24 mouse cellular contexts compared by ENCODE assay signal in the genomic region with DNA sequence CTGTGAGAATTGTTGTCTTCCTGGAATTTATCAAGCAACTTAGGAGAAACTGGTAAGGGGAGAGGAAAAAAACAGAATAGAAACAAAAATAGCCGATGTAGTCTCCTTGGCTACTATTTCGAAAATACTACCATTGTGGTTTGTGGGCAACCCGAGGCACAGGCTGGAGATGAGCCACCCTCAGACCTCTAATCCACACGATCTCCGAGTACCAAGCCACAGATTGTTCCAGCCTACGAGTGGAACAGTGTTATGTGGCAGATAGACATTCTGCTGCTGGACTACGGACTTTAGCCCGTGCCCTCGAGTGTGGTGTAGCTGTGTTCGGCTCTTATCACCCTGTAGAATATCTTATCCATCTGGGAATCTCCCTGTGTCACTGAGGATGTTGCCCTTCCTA.
DNase-seq lines count a peak whose midpoint lies in the region; ATAC-seq and TF ChIP-seq lines count a peak whose summit lies in the region.
"Had no signal": no experiment of that assay in that cellular context is flagged by ENCODE, and none has a peak within 500 bp of the region (broad histone marks: within the 10 kb centered on the region; RNA-seq: fewer than 3 reads in every experiment).

No protein-coding gene starts in this region.

- H3K4me3 ChIP-seq in lung, adult 2 months (replicated peaks; ENCODE audit: extremely low read depth, low read depth, low read length) = no peak overlapping the region
- H3K4me3 ChIP-seq in megakaryocyte, embryonic 14.5 days (replicated peaks) = peak overlapping the region; percentile 66
- H3K4me3 ChIP-seq in midbrain, embryonic 13.5 days (replicated peaks) = no peak overlapping the region
- H3K4me3 ChIP-seq: forebrain, embryonic 12.5 days; gastrocnemius, adult 2 months; heart, embryonic 13.5 days; limb, embryonic 13.5 days; liver, embryonic 13.5 days; midbrain, embryonic 12.5 days had no signal

- TF ChIP-seq CTCF in lung, adult 2 months (IDR thresholded peaks at IDR 0.05; ENCODE audit: insufficient read depth, low read length) = no peak

- peaks cover 7% of the 10 kb centered on the region for H3K36me3 ChIP-seq in megakaryocyte, embryonic 14.5 days (replicated peaks; ENCODE audit: low read length)
- no peaks in the 10 kb centered on the region for H3K36me3 ChIP-seq in midbrain, embryonic 13.5 days
- H3K36me3 ChIP-seq: forebrain, embryonic 12.5 days; G1E; heart, embryonic 13.5 days; limb, embryonic 13.5 days; liver, embryonic 13.5 days; midbrain, embryonic 12.5 days had no signal

- peaks cover 32% of the 10 kb centered on the region for H3K27me3 ChIP-seq in megakaryocyte, embryonic 14.5 days (replicated peaks)
- H3K27me3 ChIP-seq in midbrain, embryonic 13.5 days = no peaks in the 10 kb centered on the region; the same call in 1 of the 2 replicates
- H3K27me3 ChIP-seq: heart, embryonic 13.5 days; limb, embryonic 13.5 days had no signal

- H3K4me2 ChIP-seq in midbrain, embryonic 13.5 days (replicated peaks) = no peak overlapping the region
- H3K4me2 ChIP-seq: forebrain, embryonic 12.5 days; heart, embryonic 13.5 days; limb, embryonic 13.5 days; liver, embryonic 13.5 days; midbrain, embryonic 12.5 days had no signal

- no peaks in the 10 kb centered on the region for H3K4me1 ChIP-seq in lung, adult 2 months (ENCODE audit: control insufficient read depth, insufficient read depth, low read length)
- H3K4me1 ChIP-seq in megakaryocyte, embryonic 14.5 days = peaks cover 40% of the 10 kb centered on the region
- no peaks in the 10 kb centered on the region for H3K4me1 ChIP-seq in midbrain, embryonic 13.5 days (replicated peaks)
- H3K4me1 ChIP-seq: heart, embryonic 13.5 days; limb, embryonic 13.5 days; liver, embryonic 13.5 days; midbrain, embryonic 12.5 days had no signal

- WGBS in lung, adult 2 months = 76% methylated on average over 10 of the region's 10 CpGs
- WGBS in midbrain, embryonic 13.5 days = 94% methylated on average over 10 of the region's 10 CpGs

- no peak overlapping the region for H3K27ac ChIP-seq in midbrain, embryonic 13.5 days
- H3K27ac ChIP-seq: forebrain, embryonic 12.5 days; gastrocnemius, adult 2 months; heart, embryonic 13.5 days; limb, embryonic 13.5 days; liver, embryonic 13.5 days; midbrain, embryonic 12.5 days had no signal

- no peak for TF ChIP-seq POLR2A in lung, adult 2 months (IDR thresholded peaks at IDR 0.05; ENCODE audit: borderline replicate concordance, extremely low read depth, low read depth, low read length)

- H3K9ac ChIP-seq in midbrain, embryonic 13.5 days (replicated peaks) = no peak overlapping the region
- H3K9ac ChIP-seq: forebrain, embryonic 12.5 days; heart, embryonic 13.5 days; limb, embryonic 13.5 days; liver, embryonic 13.5 days; midbrain, embryonic 12.5 days had no signal

- peak; percentile 95 for ATAC-seq in common myeloid progenitor, adult 5-6 weeks (replicated peaks; ENCODE audit: low read depth, poor library complexity, severe bottlenecking)
- no peak for ATAC-seq in midbrain, embryonic 13.5 days
- ATAC-seq: hindbrain, embryonic 16.5 days had no signal

- H3K9me3 ChIP-seq in megakaryocyte, embryonic 14.5 days = peaks cover 16% of the 10 kb centered on the region
- H3K9me3 ChIP-seq in midbrain, embryonic 13.5 days = no peaks in the 10 kb centered on the region
- H3K9me3 ChIP-seq: forebrain, embryonic 12.5 days; heart, embryonic 13.5 days; limb, embryonic 13.5 days; liver, embryonic 13.5 days; midbrain, embryonic 12.5 days had no signal

- DNase-seq in lung, postnatal 25 days (ENCODE audit: low spot score) = peak; percentile 18
- no peak for DNase-seq in lung, adult 2 months
- DNase-seq in right cerebral cortex, adult 2 months (ENCODE audit: low spot score in 2 of 2) = no peak
- DNase-seq in adrenal gland, postnatal 14 days = no peak
- DNase-seq: adrenal gland, postnatal 25 days; cerebellum, adult 11-12 months; cerebellum, postnatal 14 days; embryo, embryonic 11 days; gastrocnemius, adult 2 months; heart, adult 18-20 months; heart, postnatal 36 days; kidney, adult 9 months; kidney, postnatal 36 days; layer of hippocampus, adult 9-11 months; liver, embryonic 13.5 days had no signal
